Mouse (Mus musculus) C2C12 (cell line): Measurements from ENCODE around the gene Gm21454. TPM values are rescaled to one million over a fixed set of nuclear protein-coding genes. Genes with fewer than 3 reads are reported as not detected.
"Not testable (repeated sequence)": the region's sequence is repeated elsewhere in the genome, so short reads cannot be mapped to it uniquely, and the experiment has no call there.

Experiments used
- H3K27me3 ChIP-seq: one replicate; pipeline ENCODE4 v1.6.1; 2011; ENCODE audit not compliant: control insufficient read depth, insufficient read depth, insufficient read length
- H3K36me3 ChIP-seq: one replicate; pipeline ENCODE4 v1.6.1; 2011; ENCODE audit not compliant: control insufficient read depth, insufficient read depth
- H3K4me3 ChIP-seq: one replicate; pipeline ENCODE4 v1.5.1; 2011; ENCODE audit warnings: mild to moderate bottlenecking, control low read depth; ENCODE audit not compliant: poor library complexity, insufficient read depth, severe bottlenecking
- H3K79me2 ChIP-seq: one replicate; pipeline ENCODE4 v1.6.1; 2011; ENCODE audit not compliant: control insufficient read depth, insufficient read depth
- H3K79me3 ChIP-seq: one replicate; pipeline ENCODE4 v1.6.1; 2011; ENCODE audit warnings: low read depth, control low read depth
- H3ac ChIP-seq: one replicate; pipeline ENCODE3; 2011; ENCODE audit warnings: low read depth; ENCODE audit not compliant: control insufficient read depth, insufficient read length
- long read RNA-seq, 2 experiments: library from polyadenylated mRNA; unstranded; transcript quantifications; one replicate each; pipeline ENCODE4 v2.0.0; 2019 to 2020
- polyA plus RNA-seq: library from polyadenylated mRNA; unstranded; fragments of >200 nt; fragmentation: generic; extraction: Trizol; gene quantifications from one replicate; pipeline ENCODE4 v1.2.1, GENCODE M21; 2012; ENCODE audit warnings: missing spikeins

Gm21454 gene
- polyA plus RNA-seq = not detected
- long read RNA-seq, experiment 1 = 0 reads
- long read RNA-seq, experiment 2 = 0 reads

DNA sequence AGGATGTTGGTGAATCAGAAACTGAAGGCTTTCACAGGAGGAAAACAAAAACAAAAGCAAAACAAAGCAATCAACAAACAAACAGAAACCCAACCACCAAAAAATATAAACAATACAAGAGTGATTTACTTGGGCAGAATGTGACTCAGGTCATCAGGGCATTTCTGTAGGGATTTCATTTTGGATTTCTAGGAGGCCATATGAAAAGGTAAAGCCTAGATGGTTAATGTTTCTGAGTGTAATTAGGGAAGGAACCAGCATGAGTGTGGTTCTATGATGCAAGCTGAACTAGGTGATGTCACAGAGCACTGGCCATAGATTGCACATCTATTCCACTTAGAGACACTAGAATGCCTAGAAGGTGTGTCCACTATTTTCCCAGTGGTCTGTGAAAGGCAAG is at the start of gene Gm21454, which contains the start of gene Gm21440:
TSS of gene Gm21454 (plus strand) at position 352 of the 400 bp plus-strand sequence.
TSS of gene Gm21440 (plus strand) at position 301 of the 400 bp plus-strand sequence.
- H3K27me3 ChIP-seq, H3K79me3 ChIP-seq, H3K36me3 ChIP-seq, H3ac ChIP-seq, H3K4me3 ChIP-seq, H3K79me2 ChIP-seq: not testable (repeated sequence)

DNA sequence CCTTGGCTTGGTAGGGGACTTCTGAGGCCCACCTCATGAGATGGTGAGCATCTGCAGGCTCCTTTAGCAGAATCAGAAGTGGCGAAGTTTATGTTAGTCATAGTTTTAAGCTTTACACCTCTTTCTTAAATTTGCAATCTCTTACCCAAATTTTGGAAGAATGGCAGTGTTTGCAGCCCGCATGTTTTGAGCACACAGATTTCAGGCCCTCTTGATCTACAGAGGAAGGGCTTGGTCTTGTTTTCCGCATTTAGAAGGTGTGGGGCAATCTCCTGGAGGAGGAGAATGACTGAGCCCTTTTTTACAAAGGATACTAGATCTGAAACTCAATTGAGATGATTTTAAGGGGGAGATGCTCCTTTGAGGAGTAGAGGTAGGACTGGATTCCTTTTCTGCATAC is 28.4 kb upstream of the Gm21454 start, which contains the start of gene Gm21828:
TSS of gene Gm21828 (minus strand) at position 101 of the 400 bp plus-strand sequence.
- not testable (repeated sequence) for H3ac ChIP-seq, H3K4me3 ChIP-seq, H3K79me2 ChIP-seq, H3K27me3 ChIP-seq, H3K79me3 ChIP-seq, H3K36me3 ChIP-seq

DNA sequence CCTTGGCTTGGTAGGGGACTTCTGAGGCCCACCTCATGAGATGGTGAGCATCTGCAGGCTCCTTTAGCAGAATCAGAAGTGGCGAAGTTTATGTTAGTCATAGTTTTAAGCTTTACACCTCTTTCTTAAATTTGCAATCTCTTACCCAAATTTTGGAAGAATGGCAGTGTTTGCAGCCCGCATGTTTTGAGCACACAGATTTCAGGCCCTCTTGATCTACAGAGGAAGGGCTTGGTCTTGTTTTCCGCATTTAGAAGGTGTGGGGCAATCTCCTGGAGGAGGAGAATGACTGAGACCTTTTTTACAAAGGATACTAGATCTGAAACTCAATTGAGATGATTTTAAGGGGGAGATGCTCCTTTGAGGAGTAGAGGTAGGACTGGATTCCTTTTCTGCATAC is 96.7 kb downstream of the Gm21454 start, which contains the start of gene Gm21725:
TSS of gene Gm21725 (minus strand) at position 101 of the 400 bp plus-strand sequence.
- not testable (repeated sequence) for H3K36me3 ChIP-seq, H3ac ChIP-seq, H3K79me3 ChIP-seq, H3K4me3 ChIP-seq, H3K27me3 ChIP-seq, H3K79me2 ChIP-seq

Other genes starting within 250 kb of the Gm21454 start
- not detected for gene Gm20807, start 209.6 kb upstream of the Gm21454 start, polyA plus RNA-seq
- not detected for gene Gm21891, start 119.0 kb upstream of the Gm21454 start, polyA plus RNA-seq
- gene Gm21425, start 90.5 kb upstream of the Gm21454 start, polyA plus RNA-seq = not detected
- not detected for gene Gm21828, start 28.5 kb upstream of the Gm21454 start, polyA plus RNA-seq
- gene Gm21440, start 51 bp upstream of the Gm21454 start, polyA plus RNA-seq = not detected
- gene Gm21725, start 96.6 kb downstream of the Gm21454 start, polyA plus RNA-seq = not detected
- not detected for gene Gm21866, start 213.1 kb downstream of the Gm21454 start, polyA plus RNA-seq
- not detected for gene Gm20773, start 241.6 kb downstream of the Gm21454 start, polyA plus RNA-seq